Mouse (Mus musculus): ENCODE data around the gene Pax2.

Gene Pax2

DNA sequence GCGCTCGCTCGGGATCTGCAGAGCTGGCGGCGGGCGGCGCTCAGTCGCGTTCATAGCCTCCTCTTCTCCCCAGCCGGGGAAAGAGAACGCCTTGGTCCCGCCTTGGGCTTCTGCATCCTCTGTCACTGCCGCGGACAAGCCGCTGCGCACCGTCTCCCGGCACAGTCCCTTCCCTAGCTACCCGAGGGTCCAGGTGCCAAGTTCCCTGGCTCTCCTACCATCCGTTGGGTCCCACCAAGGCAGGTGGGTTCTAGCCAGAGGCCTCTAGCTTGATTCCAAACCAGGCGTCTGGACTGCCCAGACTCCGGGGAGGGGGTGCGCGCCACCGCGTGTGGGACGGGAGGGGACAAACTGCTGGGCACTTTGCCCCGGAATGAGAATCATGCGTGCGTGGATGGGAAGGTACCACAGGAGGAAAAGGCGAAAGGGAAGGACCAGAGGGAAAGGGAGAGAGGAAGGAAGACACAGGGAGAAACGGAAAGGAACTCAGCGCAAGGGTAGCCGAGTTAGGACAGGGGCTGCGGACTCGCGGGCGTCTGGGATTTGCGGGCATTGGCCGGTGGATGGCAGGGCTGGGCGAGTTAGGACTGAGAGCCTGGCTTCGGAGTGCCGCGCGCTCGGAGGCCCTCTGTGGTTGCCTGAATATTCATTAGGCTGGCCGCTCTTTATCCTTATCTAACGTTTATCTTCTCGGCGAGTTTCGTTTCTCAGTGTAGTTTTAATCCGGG is at the start of gene Pax2:
TSS of gene Pax2 (plus strand) at position 353 of the 728 bp plus-strand sequence.
- DNase-seq = peak; percentile 89

GRCm38 (mm10) chr19:44708885-44709284 is 47.0 kb upstream of the Pax2 start:
- peak; percentile 90 for DNase-seq

GRCm38 (mm10) chr19:44716731-44717600 is 38.9 kb upstream of the Pax2 start:
- DNase-seq = no peak

- DNase-seq = no peak
These were observed 36.3 kb upstream of the Pax2 start for GRCm38 (mm10) chr19:44719292-44720193.

DNA sequence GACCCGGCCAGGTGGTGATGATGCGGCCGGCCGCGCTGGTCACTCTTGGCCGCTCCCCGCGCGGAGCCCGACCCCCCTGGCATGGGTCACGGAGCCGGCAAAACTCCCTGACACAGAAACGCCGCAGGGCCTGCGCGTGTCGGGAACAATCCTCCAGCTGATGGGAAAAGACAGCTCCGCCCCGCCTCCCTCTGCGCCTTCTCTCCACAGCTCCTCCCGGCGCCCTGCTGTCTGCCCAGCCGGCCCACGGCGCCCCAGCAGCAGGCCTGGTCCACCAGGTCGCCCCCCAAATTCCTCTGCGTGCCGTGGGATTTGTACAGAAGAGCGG is 35.7 kb upstream of the Pax2 start:
- DNase-seq = no peak

DNA sequence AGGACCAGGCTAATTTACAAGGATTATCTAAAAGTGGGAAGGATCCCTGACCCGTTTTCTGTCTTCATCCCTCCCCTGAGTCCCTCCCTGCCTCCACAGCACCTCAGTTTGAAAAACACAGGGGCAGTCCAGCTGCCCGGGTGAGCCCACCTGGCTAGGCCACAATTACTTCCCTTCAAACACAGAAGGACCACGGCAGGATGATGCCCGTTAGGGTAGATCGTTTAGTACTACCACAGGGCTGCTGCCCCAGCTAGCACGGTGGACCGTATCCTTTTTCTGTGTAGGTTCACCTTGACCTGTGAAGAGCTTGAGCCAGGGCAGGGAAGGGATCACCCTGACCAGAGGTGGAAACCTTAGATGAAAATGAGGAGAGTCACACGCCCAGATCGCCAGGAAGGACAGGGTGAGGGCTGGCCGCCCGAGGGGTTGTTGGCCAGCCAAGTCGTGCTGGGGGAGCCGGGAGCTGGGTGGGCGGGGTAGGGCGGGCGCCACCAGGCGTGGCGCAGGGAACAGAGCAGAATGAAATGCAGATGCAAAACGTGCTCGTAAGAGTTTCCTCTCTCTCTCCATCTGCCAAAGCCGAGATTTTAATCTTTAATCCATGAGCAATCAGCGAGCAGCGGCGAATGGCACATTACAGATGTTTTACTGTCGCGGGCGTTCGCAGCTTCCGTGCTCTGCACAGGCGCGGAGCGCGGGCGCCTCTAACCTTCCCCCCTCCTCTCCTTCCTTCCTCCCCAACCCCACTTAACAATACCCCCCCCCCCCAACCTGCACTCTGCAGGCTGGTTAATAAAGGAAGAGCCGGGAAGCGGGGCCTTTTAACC is 32.0 kb upstream of the Pax2 start:
- DNase-seq = no peak

DNA sequence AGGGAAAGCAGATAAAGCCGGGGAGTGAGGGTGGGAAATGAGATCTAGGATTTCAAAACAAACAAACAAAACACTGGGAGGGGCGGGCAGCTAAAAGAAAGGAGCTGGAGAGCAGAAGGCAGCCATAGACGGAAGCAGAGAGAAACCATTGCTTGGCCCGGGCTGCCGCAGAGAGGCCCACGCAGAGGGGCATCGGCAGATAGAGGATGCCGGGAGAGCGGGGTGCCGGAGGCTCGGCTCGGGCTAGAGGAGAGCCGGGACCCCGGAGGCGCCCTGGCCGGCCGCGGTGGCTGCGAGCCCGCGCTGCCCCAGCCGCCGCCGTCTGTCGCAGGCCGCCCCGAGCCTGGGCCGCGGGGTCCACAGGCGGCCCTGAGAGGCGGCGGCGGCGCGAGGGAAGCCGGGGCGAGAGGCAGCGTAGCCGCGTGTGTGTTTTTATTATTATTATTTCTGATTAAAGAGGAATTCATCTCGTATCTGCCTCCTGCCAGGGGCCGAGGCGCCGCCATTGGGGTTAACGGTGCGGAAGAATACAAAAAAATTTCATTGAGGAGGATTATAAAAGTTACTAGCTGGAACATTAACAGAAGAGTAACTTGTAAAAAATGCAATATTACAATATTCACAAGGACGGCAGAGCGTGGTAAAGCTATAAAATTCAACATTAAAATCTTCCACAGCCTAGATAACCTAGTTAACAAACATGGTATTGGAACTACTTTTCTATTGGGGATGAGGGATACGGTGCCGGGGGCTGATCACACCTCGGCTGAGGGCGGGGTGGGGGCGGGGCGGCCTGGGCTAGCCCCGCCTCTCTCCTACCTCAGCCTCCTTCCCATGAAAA is 29.7 kb upstream of the Pax2 start:
- no peak for DNase-seq

DNA sequence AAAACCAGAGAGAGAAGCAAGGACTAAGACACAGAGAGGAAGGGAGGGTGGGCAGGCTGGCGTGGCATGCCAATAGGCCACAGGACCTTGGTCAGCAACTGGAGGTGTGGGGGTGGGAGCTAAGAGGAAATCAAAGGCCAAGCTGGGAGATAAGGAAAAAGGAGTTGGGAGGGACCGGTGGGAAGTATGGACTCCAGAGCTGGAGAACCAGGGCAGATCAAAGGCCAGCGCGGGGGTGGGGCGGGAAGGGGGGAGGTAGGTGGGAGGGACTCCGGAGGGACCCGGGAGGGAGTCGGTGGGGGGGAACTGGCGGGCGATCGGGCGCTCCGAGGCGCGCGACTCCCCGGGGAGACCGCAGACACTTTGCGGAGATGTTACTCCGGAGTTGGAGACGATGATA is 21.7 kb upstream of the Pax2 start:
- no peak for DNase-seq

DNA sequence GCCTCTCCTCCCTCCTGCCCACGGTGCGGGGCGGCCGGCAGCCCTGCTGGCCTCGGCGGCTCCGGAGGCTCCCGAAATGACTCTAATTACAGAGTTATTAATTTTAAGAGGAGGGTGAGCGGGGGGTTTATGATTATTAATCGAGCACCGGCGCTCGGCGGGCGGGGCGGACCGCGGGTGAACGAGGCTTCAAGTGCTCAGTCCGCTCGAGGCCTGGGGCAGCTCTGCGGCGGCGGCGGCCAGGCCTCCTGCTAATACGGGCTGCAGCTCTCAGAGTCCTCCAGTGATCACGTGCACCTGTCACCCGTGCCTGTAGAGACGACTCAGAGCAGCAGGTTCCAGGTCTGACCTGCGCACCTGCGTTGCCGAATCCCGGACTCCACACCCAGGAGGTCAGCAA is 21.2 kb upstream of the Pax2 start:
- no peak for DNase-seq

- DNase-seq = no peak
These were observed 15.5 kb upstream of the Pax2 start for GRCm38 (mm10) chr19:44740300-44740699.

DNA sequence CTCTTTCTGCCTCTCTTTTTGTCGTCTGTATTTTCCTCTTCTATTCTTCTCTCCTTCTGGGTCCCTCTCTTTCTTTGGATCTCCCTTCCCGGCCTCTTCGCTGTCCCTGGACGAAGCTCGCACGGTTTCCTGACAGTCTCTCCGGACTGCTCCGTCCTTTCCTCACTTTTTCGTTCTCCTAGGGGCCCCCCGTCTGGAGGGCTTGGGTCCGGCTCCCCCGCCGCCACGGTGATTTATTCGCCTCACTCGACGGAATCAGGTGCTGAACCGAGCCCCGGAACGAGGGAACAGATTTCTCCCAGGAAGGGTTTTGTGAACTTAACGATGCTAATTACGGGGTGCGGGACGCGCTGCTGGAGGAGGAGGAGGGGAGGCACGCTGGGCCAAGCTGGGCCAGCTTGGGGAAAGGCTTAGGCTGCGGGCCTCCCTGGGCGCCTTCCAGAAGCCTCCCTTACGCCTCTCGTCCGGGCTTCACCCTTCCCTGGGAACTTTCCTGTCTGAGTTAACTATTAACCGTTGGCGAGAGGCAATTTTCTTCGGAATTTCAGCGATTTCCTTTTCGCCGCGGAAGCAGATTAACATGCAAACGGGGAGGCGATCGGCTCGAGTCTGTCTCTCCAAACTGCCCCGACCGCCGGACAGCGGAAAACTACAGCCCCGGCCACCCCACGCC is 14.6 kb upstream of the Pax2 start:
- DNase-seq = no peak

- no peak for DNase-seq
These were observed 14.1 kb upstream of the Pax2 start for GRCm38 (mm10) chr19:44741764-44742127.

GRCm38 (mm10) chr19:44742131-44743020 is 13.5 kb upstream of the Pax2 start:
- no peak for DNase-seq

GRCm38 (mm10) chr19:44743021-44743415 is 12.8 kb upstream of the Pax2 start:
- DNase-seq = no peak

DNA sequence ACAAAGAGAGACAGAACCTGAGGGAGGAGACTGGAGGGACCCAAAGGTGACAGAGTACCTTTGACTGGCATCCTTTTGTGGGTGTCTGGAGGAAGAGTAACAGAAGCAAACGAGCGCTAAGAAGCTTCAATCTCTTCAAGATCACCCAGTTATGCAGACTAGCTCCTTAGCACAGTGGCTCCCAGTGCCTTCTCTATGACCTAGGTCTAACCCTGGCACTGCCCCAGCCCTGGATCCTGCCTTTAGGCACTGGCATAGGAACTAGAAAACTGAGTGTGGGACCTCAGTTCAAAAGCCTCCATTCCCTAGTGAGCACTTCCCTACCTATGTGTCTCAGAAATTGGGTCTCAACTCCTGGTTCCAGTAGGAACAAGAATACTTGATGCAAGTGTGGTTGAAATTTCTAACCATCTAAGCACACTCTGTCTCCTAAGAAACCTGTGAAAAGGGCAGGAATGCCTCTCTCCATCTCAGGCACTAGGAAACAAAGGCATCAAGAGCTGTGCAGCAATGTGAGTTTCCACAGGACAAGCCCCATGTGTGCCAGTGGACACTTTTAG is 11.8 kb upstream of the Pax2 start:
- DNase-seq = no peak

DNA sequence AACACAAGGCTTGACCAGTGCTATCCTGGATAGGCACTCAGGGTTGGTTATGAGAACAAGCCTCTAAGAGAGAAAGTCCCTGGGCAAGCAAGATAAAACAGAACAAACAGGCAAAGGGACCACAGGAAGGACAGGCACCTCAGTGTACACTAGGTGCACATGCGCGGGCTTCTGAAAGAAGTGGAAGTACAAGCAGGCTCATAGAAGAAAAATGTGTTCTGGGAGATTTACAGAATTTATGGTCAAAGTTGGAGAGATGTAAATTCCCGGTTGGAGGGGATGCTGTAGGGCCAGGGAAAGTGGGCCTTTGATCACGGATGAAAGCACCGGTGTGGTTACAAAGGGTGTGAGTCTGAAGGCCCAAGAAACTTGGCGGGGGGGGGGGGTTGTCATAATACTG is 10.1 kb upstream of the Pax2 start:
- no peak for DNase-seq

DNA sequence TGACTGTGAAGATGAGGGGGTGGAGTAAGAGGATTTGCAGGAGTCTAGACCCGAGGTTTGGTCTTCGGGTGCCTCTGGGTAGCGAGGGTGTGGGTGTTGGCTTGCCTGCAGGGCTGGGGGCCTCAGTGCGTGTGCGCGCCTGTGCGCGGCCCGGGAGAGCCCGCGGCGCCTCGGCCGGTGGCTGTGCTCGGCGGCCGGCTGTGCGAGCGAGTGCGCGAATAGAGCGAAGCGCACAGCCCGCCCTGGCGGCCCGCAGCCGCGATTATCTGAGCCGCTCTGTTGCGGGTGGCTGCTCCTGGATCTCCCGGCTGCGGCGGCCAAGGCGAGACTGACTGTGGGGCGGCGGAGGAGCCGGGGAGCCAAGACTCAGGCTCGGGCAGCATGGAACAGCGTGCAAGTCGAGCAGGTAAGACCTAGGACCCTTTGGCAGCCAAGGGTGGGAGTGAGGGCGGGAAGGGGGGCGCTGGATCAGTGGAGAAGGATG is 9.3 kb upstream of the Pax2 start:
- DNase-seq = no peak

- DNase-seq = no peak
These were observed 8.4 kb upstream of the Pax2 start for GRCm38 (mm10) chr19:44747471-44747870.

DNA sequence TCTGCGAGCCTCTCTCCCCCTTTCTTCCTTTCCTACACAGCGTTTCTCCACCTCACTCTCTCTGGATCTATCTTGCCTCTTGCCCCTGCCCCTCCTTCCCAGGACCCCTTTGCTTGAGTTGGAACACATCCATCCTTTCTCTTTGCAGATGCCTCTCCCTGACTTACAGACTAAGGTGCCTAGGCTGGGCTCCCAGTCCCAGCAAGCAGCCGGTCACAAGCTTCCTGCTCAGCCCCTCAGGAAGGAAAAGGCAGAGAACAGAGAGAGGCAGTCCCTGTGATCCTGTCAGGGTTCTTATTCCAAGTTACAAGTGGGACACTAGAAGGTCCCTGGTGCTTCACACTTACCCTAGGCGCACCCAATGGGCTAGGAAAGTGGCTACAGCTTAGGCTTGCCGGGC is 7.6 kb upstream of the Pax2 start:
- DNase-seq = peak; percentile 89
